Mouse (Mus musculus): ENCODE data around the gene Ifrd2.

Gene Ifrd2

DNA sequence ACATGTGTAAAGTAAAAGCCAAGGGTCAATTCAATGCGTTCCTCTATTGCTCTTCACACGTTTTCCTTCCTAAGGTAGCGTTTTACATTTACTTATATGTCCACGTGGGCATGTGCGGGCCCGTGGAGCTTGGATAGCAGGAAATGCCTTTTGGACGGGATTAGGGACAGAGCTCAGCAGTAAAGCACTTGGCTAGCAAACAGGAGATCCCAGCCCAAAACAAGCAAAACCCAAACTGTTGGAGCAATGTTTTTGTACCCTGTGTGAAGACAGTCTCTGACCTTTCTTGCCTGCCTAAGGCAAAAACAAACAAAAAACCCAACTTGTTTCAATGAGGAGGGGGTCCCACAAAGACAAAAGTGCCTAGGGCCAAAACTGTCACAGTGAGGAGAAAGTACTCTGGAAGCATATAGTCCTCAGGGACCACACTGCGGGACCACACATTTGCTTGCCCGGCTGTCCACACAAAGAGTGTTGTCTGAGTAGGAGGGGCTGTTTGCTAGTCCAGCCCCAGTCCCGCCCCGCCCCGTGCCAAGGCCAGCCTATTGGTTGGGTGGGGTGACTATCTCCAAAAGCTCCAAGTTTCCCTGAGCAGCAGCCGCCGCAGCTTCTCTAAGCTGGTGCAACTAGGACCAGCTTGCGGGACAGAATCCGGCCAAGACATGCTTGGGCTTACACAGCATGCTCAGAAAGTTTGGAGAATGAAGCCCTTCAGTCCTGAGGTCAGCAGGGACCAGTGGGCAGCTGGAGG, 10.9 kb upstream of the Ifrd2 start, which contains the start of gene Hyal1:
Gene Hyal1 (plus strand): TSS at position 571 of the 751 bp plus-strand sequence.
- peak; percentile 91 for DNase-seq

- no peak for DNase-seq
Observed at GRCm38 (mm10) chr9:107577871-107578270, 9.6 kb upstream of the Ifrd2 start.

- no peak for DNase-seq
Observed at GRCm38 (mm10) chr9:107578587-107578986, 8.9 kb upstream of the Ifrd2 start, which contains the start of gene Naa80. Gene Naa80 (plus strand): TSS chr9:107578887.

DNA sequence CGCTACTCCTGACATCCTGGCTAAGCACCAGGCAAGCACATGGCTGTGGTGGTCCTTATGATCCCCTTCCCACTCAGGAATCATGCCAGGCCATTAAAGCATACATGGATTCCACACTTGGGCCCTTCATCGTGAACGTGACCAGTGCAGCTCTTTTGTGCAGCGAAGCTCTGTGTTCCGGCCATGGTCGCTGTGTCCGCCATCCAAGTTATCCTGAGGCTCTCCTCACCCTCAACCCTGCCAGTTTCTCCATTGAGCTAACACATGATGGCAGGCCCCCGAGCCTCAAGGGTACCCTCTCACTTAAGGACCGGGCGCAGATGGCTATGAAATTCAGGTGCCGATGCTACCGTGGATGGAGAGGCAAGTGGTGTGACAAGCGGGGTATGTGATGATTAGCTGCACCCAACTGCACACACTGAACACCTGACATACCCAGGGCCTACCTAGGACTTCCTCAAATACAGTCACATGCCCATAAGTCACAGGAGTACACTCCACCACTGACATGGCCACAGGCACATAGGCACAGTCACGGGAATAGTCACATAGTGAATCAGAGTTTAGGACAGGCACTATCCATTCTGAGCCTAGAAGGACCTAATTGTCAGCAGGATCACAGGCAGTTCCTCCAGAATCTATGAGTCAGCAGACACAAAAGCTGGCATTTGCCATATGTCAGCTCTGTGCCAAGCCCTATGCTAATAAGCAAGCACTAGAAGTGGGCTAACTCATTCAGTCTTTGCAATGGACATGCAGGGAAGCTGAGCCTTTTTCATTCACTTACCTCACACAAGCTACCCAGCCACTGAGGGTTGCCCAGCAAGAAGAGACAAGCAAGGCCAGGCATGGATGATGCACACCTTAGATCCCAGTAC, 8.2 kb upstream of the Ifrd2 start:
- DNase-seq, result no peak

- DNase-seq, result peak; percentile 97
Observed at GRCm38 (mm10) chr9:107580501-107581317, 6.7 kb upstream of the Ifrd2 start, which contains the start of gene Hyal3. Gene Hyal3 (plus strand): TSS chr9:107580818.

- DNase-seq, result no peak
Observed at GRCm38 (mm10) chr9:107581584-107581983, 5.9 kb upstream of the Ifrd2 start.

- no peak for DNase-seq
Observed at GRCm38 (mm10) chr9:107582509-107583062, 4.9 kb upstream of the Ifrd2 start.

DNA sequence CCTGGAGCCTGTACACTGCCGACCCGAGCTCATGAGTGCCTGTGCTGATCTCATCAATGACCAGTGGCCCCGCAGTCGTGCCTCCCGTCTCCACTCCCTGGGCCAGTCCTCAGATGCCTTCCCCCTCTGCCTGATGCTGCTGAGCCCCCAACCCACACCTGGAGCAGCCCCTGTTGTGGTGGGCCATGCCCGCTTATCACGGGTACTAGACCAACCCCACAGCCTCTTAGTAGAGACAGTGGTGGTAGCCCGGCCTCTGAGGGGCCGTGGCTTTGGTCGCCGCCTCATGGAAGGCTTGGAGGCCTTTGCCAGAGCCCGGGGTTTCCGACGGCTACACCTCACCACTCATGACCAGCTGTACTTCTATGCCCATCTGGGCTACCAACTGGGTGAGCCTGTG, 4.3 kb upstream of the Ifrd2 start:
- DNase-seq, result no peak

DNA sequence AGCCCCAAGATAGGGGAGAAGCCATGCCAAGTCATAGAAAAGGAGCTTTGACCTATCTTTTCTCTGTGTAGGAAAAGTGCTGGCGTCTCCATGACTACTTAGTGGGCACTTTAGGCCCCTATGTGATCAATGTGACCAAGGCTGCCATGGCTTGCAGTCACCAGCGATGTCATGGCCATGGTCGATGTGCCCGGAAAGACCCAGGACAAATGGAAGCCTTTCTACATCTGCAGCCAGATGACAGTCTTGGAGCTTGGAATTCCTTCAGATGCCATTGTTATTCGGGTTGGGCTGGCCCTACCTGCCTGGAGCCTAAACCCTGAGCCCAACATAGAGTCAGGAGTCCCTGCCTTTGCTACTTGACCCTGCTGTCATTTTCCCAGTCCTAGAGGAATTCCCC, 938 bp upstream of the Ifrd2 start:
- no peak for DNase-seq

DNA sequence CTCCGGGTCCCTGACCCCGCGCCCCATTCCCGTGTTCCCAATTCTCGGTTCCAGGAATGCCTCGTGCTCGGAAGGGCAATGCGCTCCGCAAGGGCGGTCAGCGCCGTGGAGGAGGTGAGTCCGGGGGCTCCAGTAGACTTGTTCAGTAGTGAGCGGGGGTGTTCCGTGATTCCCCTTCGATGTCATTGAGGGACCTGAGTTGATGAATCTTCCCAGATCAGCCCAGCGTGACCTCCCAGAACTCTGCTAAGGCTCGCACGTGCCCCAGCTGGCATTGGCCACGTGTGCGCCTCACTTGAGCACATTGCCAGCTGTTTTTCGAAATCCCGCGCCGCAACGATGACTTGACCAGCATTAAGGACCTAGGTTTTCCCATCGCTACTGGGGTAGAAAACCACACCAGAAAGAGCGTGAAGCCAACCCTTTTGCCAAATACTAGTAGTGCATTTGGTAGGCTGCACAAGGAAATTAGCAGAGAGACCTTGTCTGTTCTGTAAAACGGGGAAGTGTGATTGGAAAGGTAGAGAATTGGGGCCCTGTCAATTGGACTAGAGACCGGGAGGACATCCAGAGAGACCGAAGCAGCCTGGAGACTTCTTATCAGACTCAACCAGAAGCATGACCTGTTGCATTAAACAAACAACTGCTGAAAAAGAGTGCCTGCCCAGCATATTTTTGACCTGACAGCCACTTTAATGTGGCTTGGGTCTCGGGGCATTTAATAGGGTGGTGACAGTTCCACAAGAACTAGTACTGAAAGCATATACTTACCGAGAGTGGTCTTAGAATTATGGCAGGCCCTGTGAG, 594 bp downstream of the Ifrd2 start:
- DNase-seq, result peak; percentile 80

DNA sequence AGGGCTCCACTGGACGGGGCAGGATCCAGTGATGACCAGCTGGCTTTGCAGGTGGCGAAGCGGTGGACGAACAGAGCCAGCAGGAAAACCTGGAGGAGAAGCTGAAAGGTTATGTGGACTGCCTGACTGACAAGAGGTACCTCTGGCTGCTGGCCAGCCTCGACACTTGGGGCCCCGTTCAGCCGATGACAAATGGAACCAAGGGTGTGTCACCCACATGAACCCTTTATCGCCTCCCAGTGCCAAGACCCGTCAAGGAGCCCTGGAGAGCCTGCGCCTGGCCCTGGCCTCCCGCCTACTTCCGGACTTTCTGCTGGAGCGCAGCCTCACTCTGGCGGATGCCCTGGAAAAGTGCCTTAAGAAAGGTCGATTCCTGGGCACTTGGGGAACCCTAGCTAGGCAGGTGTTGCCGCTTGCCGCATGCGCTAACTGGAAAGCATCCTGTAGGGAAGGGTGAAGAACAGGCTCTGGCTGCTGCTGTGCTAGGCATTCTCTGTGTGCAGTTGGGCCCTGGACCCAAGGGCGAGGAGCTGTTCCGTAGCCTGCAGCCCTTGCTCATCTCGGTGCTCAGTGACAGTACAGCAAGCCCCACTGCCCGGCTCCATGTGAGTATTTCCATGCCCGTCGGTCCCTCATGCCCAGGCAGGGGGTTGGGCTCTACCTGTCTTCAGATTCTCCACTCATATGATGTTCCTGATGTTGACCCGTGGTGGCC, 2.8 kb downstream of the Ifrd2 start:
- peak; percentile 90 for DNase-seq

DNA sequence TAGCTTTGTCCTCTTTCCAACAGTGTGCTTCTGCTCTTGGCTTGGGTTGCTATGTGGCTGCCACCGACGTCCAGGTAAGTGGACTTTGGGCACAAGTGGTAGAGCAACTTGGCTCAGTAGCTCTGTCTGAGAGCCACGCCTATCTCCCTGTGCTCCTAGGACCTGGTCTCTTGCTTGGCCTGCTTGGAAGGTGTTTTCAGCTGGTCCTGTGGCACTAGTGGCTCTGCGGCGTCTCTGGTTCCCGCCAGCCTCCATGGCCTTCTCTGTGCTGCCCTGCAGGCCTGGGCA, 3.3 kb downstream of the Ifrd2 start:
- DNase-seq, result peak; percentile 64

GRCm38 (mm10) chr9:107593101-107593976, 5.9 kb downstream of the Ifrd2 start:
- no peak for DNase-seq

DNA sequence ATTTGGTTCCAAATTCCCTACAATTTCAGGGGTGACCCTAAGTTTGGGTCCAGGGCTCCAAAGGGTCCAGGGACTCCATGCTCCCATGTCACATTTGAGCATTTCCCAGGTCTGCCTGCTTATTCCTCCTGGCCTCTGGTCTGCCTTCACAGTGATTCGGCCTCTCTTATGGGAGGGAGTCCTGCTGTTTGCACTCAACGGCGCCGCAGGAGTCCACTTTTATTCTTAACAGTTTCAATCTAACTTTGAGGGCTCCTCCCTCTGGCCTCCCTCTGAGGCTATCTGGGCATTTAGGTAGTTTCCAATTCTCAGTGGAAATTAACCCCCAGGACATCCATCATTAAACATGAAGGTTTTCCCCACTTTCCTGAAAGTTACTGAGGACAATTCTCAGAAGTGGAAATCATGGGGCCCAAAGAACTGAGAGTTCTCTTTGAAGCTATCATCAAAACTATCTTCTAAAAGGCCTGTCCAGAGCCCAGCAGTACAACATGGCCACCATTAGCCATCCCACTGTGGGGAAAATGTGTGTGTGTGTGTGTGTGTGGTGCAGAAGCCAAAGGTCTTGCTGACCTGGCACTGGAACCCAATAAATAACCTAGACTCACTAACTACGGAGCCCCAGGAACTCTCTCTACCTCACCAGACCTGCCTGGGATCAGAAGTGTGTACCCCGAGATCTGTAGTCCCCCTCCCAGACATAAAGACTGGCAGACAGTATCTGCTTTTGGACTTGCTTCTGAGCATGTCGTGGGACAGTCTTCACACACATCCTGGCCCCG, 7.0 kb downstream of the Ifrd2 start:
- DNase-seq, result no peak

- DNase-seq, result peak; percentile 62
Observed at GRCm38 (mm10) chr9:107596619-107597569, 9.5 kb downstream of the Ifrd2 start.

DNA sequence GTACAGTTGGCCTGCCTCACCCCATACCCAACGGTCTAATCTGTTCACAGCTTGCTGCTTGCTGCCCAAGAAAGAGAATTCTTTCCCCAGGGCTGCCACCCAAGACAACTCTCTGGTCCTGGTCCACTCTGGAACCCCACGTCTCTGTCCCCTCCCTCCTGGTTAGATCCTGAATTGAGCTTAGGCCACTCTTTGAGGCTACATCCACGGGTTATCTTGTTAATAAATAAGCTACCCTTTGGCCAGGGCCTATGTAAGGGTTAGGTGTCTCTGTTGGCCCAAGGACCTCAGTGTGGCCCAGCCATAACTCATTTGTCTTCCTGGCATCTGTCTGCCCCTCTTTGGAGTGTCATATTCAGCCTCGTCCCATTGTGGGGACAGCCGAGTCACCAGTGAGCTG, 10.9 kb downstream of the Ifrd2 start:
- DNase-seq, result no peak

DNA sequence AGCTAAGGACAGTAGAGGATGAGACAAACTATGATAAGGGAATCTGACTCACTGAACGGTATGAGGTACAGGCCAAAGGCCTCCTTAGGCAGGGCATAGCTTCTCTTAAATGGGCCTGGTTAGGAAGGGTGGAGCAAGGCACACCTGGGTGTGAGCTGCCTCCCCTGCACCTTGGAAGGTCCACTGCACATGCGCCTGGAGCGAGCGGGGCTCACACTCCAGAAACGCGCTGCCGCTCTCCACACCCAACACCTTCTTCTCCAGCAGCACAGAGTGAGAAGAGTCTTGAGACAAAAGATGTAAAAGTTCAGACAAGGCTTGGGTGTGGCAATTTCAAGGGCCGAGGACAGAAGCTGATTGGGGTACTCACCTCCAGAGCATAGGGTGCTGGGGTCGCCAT, 12.0 kb downstream of the Ifrd2 start:
- no peak for DNase-seq

DNA sequence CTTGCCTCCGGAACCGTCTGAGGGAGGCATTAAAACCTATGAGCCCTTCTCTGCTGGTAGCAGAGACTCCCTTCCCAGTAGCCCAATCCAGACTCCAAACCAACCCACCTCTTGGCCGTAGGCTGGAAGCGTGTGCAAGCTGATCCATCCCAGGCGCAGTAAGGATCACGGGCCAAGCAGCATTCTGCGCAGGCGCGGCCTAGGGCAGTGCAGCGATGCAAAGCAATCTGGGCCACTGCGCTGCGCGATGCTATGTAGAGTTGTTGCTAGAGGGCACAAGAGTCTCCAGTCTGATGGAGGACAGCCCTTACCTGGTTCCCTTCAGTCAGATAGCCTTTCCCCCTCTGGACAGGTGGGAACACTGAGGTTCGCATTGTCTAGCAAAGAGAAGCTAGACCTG, 12.4 kb downstream of the Ifrd2 start:
- no peak for DNase-seq

Data from lung, postnatal 36 days (tissue).